Mouse (Mus musculus) midbrain, embryonic 15.5 days (tissue): ENCODE data around the gene Isca2. TPM values are rescaled to one million over a fixed set of nuclear protein-coding genes. Genes with fewer than 3 reads are reported as not detected.

Source experiments
- ATAC-seq: fragments of 200-750 bp; cut with Nextera tagmentation; replicated peaks from 2 replicates; pipeline ENCODE4 v1.8.0; 2017; ENCODE audit warnings: moderate TSS enrichment
- H3K27ac ChIP-seq: fragments of 300-500 bp; sonication (generic); 2 replicates; pipeline ENCODE4 v1.5.1; 2015; ENCODE audit warnings: mild to moderate bottlenecking, inconsistent platforms
- H3K27me3 ChIP-seq: fragments of 300-500 bp; sonication (generic); replicated peaks from 2 replicates; pipeline ENCODE4 v1.6.1; 2015; ENCODE audit warnings: inconsistent platforms
- H3K36me3 ChIP-seq: fragments of 300-500 bp; sonication (generic); replicated peaks from 2 replicates; pipeline ENCODE4 v1.6.1; 2015; ENCODE audit warnings: inconsistent platforms
- H3K4me1 ChIP-seq: fragments of 300-500 bp; sonication (generic); 2 replicates; pipeline ENCODE4 v1.6.1; 2015; ENCODE audit warnings: inconsistent platforms
- H3K4me2 ChIP-seq: fragments of 300-500 bp; sonication (generic); 2 replicates; pipeline ENCODE4 v1.6.1; 2015; ENCODE audit warnings: inconsistent platforms, mild to moderate bottlenecking, moderate library complexity
- H3K4me3 ChIP-seq: fragments of 300-500 bp; sonication (generic); 2 replicates; pipeline ENCODE4 v1.5.1; 2015; ENCODE audit warnings: mild to moderate bottlenecking, inconsistent platforms
- H3K9ac ChIP-seq: fragments of 300-500 bp; sonication (generic); 2 replicates; pipeline ENCODE4 v1.6.1; 2015; ENCODE audit warnings: mild to moderate bottlenecking, inconsistent platforms
- H3K9me3 ChIP-seq: fragments of 300-500 bp; sonication (generic); 2 replicates; pipeline ENCODE4 v1.6.1; 2016; ENCODE audit warnings: inconsistent platforms
- WGBS: fragments of 180-500 bp; shearing (Covaris S2); methylation state at CpG from one replicate; pipeline ENCODE4 v1.1.7; 2015; ENCODE audit warnings: mixed read lengths; 5-methylcytosine and 5-hydroxymethylcytosine counted together
- polyA plus RNA-seq: library from polyadenylated mRNA; unstranded; fragments of >200 nt; fragmentation: Nextera tagmentation; extraction: Ambion mirVana; gene quantifications from 2 replicates; pipeline ENCODE4 v1.2.1, GENCODE M21; 2015

Isca2 gene
- polyA plus RNA-seq, 1 experiment from 2014 or later, result 139 TPM

DNA sequence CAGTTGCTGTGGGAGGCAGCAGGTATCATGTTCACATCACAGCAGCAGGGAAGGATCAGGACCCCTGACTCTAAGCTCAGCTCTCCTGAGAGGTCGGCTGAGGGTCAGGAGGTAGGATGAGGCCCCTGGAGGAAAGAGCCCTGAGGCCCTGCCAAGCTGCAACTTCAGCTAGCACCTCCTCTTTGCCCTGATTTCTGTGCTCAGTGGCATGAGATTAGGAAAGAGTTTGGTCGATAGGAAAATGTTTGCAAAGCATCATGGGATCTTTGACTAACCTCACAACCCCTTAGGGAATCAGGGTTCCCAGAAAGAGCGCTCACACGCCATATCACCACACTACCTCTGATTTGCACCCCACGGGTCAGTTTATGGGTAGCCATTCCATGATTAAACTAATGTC lies 33.7 kb downstream of the Isca2 start:
- no peaks in the 10 kb centered on the region for H3K4me1 ChIP-seq
- no peak overlapping the region for H3K4me3 ChIP-seq
- no peaks in the 10 kb centered on the region for H3K9me3 ChIP-seq
- 70% methylated on average over 5 of the region's 5 CpGs for WGBS
- no peak overlapping the region for H3K27ac ChIP-seq
- H3K4me2 ChIP-seq, result no peak overlapping the region
- no peaks in the 10 kb centered on the region for H3K27me3 ChIP-seq
- H3K9ac ChIP-seq, result no peak overlapping the region
- ATAC-seq, result no peak
- H3K36me3 ChIP-seq, result no peaks in the 10 kb centered on the region

DNA sequence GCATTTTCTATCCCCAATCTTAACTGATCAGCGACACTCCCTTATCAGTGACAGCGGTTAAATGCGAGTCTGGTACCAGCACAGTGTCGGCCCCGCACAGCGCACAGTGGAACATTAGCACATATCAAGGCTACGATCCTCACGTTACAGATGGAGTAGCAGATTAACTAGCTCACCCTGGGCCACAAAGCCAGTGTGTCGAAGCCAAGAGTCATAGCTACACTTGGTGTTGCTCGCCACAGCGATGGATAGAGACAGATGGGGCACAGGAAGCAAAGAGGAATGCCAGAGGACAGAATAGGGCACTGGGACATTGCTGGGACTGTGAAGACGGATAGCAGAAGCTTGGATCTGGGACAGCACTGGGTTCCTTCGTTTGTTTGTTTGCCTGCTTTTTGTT lies 34.3 kb downstream of the Isca2 start:
- WGBS, result 88% methylated on average over 13 of the region's 13 CpGs

DNA sequence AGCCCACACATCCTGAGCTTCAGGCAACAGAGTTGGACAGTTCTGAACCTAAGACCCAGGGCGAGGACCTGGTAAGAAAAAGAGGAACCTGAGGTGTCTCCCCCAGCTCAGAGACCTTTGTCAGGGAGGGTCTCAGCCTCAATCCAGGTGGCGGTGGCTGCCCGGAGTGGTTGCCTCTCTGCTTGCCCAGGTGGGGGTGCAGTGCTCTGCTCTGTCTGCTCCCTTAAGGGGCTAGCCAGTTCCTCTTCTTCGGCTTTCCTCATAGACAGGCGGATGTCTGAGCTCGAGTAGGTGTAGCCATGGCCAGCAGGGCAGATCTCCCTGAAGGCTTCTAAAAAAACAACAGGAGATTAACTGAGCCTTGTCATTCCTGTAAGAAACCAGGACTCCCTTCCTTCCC lies 36.0 kb downstream of the Isca2 start:
- H3K9ac ChIP-seq, result no peak overlapping the region
- H3K27me3 ChIP-seq, result no peaks in the 10 kb centered on the region
- no peaks in the 10 kb centered on the region for H3K4me1 ChIP-seq
- WGBS, result 77% methylated on average over 6 of the region's 6 CpGs
- no peak overlapping the region for H3K27ac ChIP-seq
- no peak overlapping the region for H3K4me3 ChIP-seq
- ATAC-seq, result no peak
- no peaks in the 10 kb centered on the region for H3K9me3 ChIP-seq
- no peaks in the 10 kb centered on the region for H3K36me3 ChIP-seq
- H3K4me2 ChIP-seq, result no peak overlapping the region

More for the DNA sequence above, 34.3 kb downstream of the Isca2 start:
- no peak overlapping the region for H3K27ac ChIP-seq
- no peaks in the 10 kb centered on the region for H3K36me3 ChIP-seq
- no peak for ATAC-seq
- no peak overlapping the region for H3K9ac ChIP-seq
- no peak overlapping the region for H3K4me2 ChIP-seq
- no peaks in the 10 kb centered on the region for H3K27me3 ChIP-seq
- H3K4me3 ChIP-seq, result no peak overlapping the region
- H3K9me3 ChIP-seq, result no peaks in the 10 kb centered on the region
- H3K4me1 ChIP-seq, result no peaks in the 10 kb centered on the region

DNA sequence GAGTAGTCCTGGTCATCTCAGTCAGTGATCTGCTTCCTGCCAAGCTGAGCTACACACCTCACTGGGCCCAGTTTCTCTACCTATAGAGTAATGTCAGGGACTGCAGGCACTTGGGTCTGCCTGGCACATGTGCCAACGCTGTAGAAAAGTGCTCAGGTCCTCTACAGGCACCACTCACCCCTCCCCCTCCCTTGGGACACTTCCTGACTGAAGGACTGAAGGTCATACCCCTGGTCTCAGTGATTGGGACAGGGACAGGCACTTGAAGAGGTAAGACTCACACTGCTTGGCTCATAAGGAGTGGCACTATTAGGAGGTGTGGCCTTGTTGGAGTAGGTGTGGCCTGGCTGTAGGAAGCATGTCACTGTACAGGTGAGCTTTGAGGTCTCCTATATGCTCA lies 37.8 kb downstream of the Isca2 start:
- no peaks in the 10 kb centered on the region for H3K4me1 ChIP-seq
- no peak overlapping the region for H3K4me3 ChIP-seq
- 64% methylated on average over 1 of the region's 1 CpGs for WGBS
- H3K9me3 ChIP-seq, result no peaks in the 10 kb centered on the region
- ATAC-seq, result no peak
- no peak overlapping the region for H3K27ac ChIP-seq
- H3K27me3 ChIP-seq, result no peaks in the 10 kb centered on the region
- H3K36me3 ChIP-seq, result no peaks in the 10 kb centered on the region
- no peak overlapping the region for H3K9ac ChIP-seq
- H3K4me2 ChIP-seq, result no peak overlapping the region

DNA sequence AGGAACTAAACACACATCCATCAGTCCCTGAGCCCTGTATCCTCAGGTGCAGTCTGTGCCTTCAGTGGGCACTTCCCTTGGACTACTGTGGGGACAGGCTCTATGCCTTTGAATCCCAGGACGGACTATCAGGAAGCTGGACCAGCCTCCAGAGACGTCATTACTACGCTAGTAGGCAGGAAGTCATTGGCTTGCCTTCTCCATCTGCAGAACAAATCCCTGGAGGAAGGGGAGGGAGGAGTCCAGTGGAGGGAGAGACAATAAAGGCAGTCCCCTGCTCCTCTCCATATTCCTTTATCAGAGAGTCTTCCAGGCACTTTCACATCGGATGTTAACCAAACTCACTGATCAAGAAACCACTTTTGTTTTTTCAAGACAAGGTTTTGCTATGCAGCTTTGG lies 38.5 kb downstream of the Isca2 start:
- no peaks in the 10 kb centered on the region for H3K4me1 ChIP-seq
- no peaks in the 10 kb centered on the region for H3K9me3 ChIP-seq
- H3K27me3 ChIP-seq, result no peaks in the 10 kb centered on the region
- no peak overlapping the region for H3K27ac ChIP-seq
- no peaks in the 10 kb centered on the region for H3K36me3 ChIP-seq
- no peak overlapping the region for H3K4me2 ChIP-seq
- no peak overlapping the region for H3K4me3 ChIP-seq
- no peak overlapping the region for H3K9ac ChIP-seq
- 73% methylated on average over 4 of the region's 4 CpGs for WGBS
- no peak for ATAC-seq

DNA sequence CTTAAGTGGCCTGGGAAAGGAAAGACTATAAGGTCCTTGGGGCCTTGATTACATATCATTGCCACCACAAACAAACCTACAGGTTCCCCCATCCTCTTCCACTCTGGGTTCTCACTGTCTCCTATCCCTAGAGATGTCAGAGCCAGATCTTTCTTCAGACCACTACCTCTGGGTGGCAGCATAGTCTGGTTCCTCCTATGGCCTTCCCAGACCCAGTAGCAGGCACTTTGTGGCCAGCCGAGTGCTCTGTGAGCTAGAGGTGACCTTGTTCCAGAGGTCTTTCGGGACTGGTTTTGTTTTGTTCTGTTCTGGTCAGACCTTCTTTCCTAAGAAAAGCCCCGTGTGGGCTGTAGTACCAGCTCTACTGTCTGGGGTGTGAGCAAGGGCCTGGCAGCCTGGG lies 39.0 kb downstream of the Isca2 start:
- Histone ChIP-seq H3K4me3 (no peak overlapping the region), H3K36me3 (no peaks in the 10 kb centered on the region), H3K4me1 (no peaks in the 10 kb centered on the region), H3K27ac (no peak overlapping the region), H3K9me3 (no peaks in the 10 kb centered on the region), H3K4me2 (no peak overlapping the region), H3K27me3 (no peaks in the 10 kb centered on the region), H3K9ac (no peak overlapping the region)
- 74% methylated on average over 3 of the region's 3 CpGs for WGBS
- ATAC-seq, result no peak

DNA sequence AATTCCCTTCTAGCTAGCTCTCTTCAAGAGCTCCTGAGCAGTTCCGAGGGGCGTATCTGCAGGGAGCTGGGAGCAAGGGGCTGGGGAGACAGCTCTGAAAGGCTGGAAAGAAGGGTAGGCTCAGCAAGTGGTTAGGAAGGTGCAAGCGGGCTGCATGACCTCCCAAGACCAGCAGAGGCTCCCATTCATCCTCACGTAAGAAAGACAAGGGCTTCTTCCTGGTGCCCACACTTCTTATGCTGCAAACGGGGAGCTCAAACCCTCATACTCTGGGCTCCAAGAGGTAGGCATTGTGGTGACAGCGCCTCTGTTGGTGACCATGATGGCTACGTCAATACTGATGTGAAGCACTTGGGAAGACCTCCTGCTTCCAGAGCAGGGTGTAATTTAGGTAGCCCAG lies 40.7 kb downstream of the Isca2 start:
- Histone ChIP-seq H3K4me2 (no peak overlapping the region), H3K27me3 (no peaks in the 10 kb centered on the region), H3K4me3 (no peak overlapping the region), H3K4me1 (no peaks in the 10 kb centered on the region), H3K9ac (no peak overlapping the region), H3K36me3 (no peaks in the 10 kb centered on the region), H3K9me3 (no peaks in the 10 kb centered on the region), H3K27ac (no peak overlapping the region)
- ATAC-seq, result no peak
- whole genome bisulfite sequencing, result 47% methylated on average over 7 of the region's 7 CpGs

DNA sequence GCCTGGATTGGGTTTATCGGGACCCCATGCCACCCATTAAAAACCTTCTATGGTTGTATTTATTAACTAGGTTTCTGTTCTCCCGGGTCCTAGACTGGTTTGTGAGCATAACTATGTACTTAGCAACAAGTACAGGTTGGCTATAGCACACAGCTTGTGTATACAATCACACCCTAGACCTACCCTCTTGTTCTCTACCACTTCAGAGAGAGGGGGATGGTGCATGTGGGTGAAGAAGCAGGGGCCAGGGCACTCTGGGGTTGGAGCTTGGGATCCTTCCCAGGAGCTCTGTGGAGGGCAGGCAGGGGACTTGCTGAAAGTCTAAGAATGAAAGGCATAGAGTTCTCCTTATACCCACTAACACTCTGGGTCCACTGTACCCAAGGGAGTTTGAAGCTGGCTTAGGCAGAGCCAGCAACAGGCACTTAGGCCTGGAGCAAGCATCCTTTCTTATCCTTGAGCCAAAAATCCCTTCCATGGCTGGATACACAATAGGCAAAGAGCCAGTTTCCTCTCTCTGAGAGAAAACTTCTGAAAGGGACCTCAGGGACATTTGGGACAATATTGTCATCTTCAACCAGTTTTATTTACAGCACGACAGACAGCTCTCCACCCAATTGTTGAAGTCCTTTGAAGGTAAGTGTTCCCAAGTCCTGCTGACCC lies 41.7 kb downstream of the Isca2 start:
- no peaks in the 10 kb centered on the region for H3K4me1 ChIP-seq
- no peaks in the 10 kb centered on the region for H3K36me3 ChIP-seq
- no peaks in the 10 kb centered on the region for H3K9me3 ChIP-seq
- no peak overlapping the region for H3K9ac ChIP-seq
- H3K4me3 ChIP-seq, result no peak overlapping the region
- 79% methylated on average over 3 of the region's 3 CpGs for WGBS
- no peak for ATAC-seq
- no peak overlapping the region for H3K27ac ChIP-seq
- no peak overlapping the region for H3K4me2 ChIP-seq
- H3K27me3 ChIP-seq, result no peaks in the 10 kb centered on the region

DNA sequence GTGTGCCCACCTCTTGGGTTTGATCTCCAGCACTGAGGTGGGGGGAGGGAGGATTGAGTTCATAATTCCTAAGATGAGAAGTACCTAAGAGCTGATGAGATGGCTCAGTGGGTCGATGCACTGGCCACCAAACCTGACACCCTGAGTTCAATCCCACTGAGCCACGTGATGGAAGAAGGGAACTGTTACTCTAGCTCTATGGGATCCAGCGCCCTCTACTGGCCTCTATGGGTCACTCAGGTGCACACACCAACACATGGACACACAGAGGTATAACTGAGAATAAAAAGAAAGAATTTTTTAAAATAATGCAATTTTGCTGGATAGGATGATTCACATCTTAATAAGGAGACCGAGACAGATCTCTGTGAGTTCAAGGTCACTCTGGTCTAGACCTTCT lies 45.4 kb downstream of the Isca2 start:
- H3K27me3 ChIP-seq, result no peaks in the 10 kb centered on the region
- H3K36me3 ChIP-seq, result no peaks in the 10 kb centered on the region
- no peak overlapping the region for H3K4me2 ChIP-seq
- 65% methylated on average over 4 of the region's 4 CpGs for WGBS
- H3K9ac ChIP-seq, result no peak overlapping the region
- H3K27ac ChIP-seq, result no peak overlapping the region
- no peak overlapping the region for H3K4me3 ChIP-seq
- H3K4me1 ChIP-seq, result no peaks in the 10 kb centered on the region
- ATAC-seq, result no peak
- H3K9me3 ChIP-seq, result no peaks in the 10 kb centered on the region

DNA sequence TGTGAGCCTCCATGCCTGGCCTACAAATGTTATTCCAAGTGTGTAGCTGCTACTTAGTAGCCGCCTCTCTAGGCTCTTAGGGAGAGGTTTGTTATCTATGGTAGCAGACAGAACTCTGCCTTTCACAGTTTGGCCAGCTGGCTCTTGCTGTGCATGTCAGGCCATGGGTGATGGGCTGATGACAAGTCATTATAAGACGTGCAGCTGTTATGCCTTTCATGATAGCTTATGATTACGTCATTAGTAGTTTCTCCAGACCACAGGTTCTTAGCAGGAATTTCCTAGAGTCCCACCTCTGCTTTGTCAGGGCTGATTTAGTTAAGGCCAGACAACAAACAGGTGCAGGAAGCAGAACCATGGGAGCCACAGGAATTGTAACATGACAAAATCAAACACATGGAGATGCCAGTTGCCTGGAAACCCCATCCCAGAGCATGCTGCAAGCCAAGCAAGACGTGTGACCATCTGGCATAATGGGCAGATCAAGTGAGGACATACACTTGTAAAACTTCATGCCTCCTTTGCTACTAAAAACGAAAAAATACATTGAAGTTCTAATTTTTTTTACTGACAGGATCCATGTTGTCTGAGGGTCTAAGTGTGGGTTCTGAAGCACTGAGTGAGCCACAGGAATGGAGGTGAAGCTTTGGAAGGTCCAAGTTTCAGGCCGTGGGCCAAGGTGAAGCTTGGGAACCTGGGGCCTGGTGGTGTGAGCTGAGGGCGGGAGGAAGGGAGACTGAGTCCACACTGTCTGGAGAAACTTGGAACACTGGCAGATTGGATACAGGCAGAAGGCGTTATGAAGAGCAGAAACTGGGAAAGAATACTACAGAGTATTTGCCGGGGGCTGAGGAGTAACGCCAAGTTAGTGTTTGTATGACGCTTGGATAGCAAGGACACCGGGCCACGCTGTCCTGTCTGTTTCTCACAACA lies 46.5 kb downstream of the Isca2 start:
- no peak for ATAC-seq
- no peaks in the 10 kb centered on the region for H3K4me1 ChIP-seq
- no peak overlapping the region for H3K27ac ChIP-seq
- 85% methylated on average over 13 of the region's 13 CpGs for WGBS
- H3K9ac ChIP-seq, result no peak overlapping the region
- no peak overlapping the region for H3K4me2 ChIP-seq
- H3K27me3 ChIP-seq, result no peaks in the 10 kb centered on the region
- H3K36me3 ChIP-seq, result no peaks in the 10 kb centered on the region
- H3K4me3 ChIP-seq, result no peak overlapping the region
- H3K9me3 ChIP-seq, result no peaks in the 10 kb centered on the region

DNA sequence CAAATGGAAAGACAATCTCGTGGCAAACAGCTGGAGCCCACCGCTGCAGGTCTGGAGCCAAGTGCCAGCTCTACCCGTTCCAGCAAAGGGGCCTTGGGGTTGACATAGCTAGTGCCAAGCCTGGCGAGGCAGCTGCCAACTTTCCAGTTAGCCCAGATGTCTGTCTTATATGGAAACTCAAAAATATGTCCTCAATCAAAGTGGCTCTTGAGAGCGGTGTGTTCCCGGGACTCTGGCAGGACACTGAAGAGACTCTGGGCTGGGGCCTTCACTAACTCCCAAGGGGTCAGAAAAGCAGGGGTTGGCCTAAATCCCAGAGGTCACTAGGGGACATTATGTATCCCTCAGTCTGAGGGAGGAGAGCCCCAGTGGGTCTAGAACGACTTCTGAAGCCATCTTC lies 50.5 kb downstream of the Isca2 start:
- ATAC-seq, result no peak
- Histone ChIP-seq H3K4me2 (no peak overlapping the region), H3K4me3 (no peak overlapping the region), H3K27ac (no peak overlapping the region), H3K27me3 (no peaks in the 10 kb centered on the region), H3K9me3 (no peaks in the 10 kb centered on the region), H3K36me3 (no peaks in the 10 kb centered on the region), H3K9ac (no peak overlapping the region), H3K4me1 (no peaks in the 10 kb centered on the region)
- 74% methylated on average over 7 of the region's 7 CpGs for WGBS

DNA sequence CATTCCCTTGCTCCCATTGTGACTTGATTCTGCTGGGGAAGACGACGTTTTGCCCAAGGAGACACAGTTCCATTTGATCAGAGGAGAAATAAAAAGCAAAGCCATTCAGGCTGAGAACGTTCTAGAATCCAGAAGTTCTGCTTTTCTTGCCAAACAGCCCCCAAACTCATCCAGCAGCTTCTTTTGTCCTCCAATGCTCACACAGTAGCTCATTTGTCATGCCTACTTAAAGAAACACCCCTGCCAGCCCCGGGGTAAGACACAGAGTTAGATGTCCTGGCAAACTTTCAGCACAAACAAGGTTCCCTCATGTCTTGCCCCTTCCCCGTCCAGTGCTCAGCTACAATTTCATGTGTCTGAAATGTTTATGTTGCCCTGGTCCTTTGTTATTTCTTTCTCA lies 51.2 kb downstream of the Isca2 start:
- no peaks in the 10 kb centered on the region for H3K27me3 ChIP-seq
- H3K4me1 ChIP-seq, result no peaks in the 10 kb centered on the region
- no peak overlapping the region for H3K27ac ChIP-seq
- no peak for ATAC-seq
- no peak overlapping the region for H3K4me2 ChIP-seq
- H3K9ac ChIP-seq, result no peak overlapping the region
- 50% methylated on average over 5 of the region's 5 CpGs for WGBS
- no peaks in the 10 kb centered on the region for H3K36me3 ChIP-seq
- H3K9me3 ChIP-seq, result no peaks in the 10 kb centered on the region
- H3K4me3 ChIP-seq, result no peak overlapping the region
